Mouse (Mus musculus): ENCODE results near the gene Colec11. TPM values are rescaled to one million over a fixed set of nuclear protein-coding genes. Genes with fewer than 3 reads are reported as not detected.

The Colec11 gene
- total RNA-seq, 2 experiments from 2014 or later = 0.26 to 0.77 TPM

Other genes starting within 250 kb of the Colec11 start
- gene Dcdc2c, start 71.0 kb downstream of the Colec11 start, total RNA-seq (2021) = under 1 TPM; 0.70 to 0.74 TPM
- under 1 TPM; 0.54 to 0.66 TPM for gene Allc, start 40.9 kb downstream of the Colec11 start, total RNA-seq (2021)
- gene Rps7, start 12.6 kb upstream of the Colec11 start, total RNA-seq (2021) = 100 to 1,000 TPM; 462 to 484 TPM
- gene Rnaseh1, start 26.2 kb upstream of the Colec11 start, total RNA-seq (2021) = 10 to 100 TPM; 15.4 to 15.5 TPM
- gene Adi1, start 51.9 kb upstream of the Colec11 start, total RNA-seq (2021) = 10 to 100 TPM; 10.8 to 12.5 TPM
- 10 to 100 TPM; 40.8 to 41.8 TPM for gene Trappc12, start 127.1 kb upstream of the Colec11 start, total RNA-seq (2021)
- 10 to 100 TPM; 46.2 to 49.9 TPM for gene Eipr1, start 128.4 kb upstream of the Colec11 start, total RNA-seq (2021)